Mouse (Mus musculus) spleen, adult 2 months (tissue): ENCODE measurements around the gene Elp5. TPM values are rescaled to one million over a fixed set of nuclear protein-coding genes. Genes with fewer than 3 reads are reported as not detected.

Experiments used
- DNase-seq, 2 experiments: peaks; one replicate each; pipeline versions ENCODE4 v3.0.0 to v3.0.0-alpha.2; 2012 to 2021; ENCODE audit warnings: low spot score in 2 of 2, low read depth in 1 of 2
- H3K27ac ChIP-seq: fragments of 200-500 bp; 2 replicates; pipeline ENCODE4 v1.5.1; 2012; ENCODE audit warnings: low read length, inconsistent platforms; ENCODE audit not compliant: insufficient read depth
- H3K27me3 ChIP-seq: fragments of 200-500 bp; 2 replicates; pipeline ENCODE4 v1.6.1; 2012; ENCODE audit warnings: mild to moderate bottlenecking, moderate library complexity, low read length, inconsistent platforms; ENCODE audit not compliant: control insufficient read depth, insufficient read depth
- H3K36me3 ChIP-seq: fragments of 200-500 bp; 2 replicates; pipeline ENCODE4 v1.6.1; 2012; ENCODE audit warnings: mild to moderate bottlenecking, low read length, inconsistent platforms; ENCODE audit not compliant: control insufficient read depth, insufficient read depth
- H3K4me1 ChIP-seq: fragments of 200-500 bp; 2 replicates; pipeline ENCODE4 v1.6.1; 2011; ENCODE audit warnings: inconsistent platforms; ENCODE audit not compliant: control insufficient read depth, insufficient read depth, insufficient read length
- H3K4me3 ChIP-seq: fragments of 200-500 bp; 2 replicates; pipeline ENCODE4 v1.5.1; 2011; ENCODE audit warnings: mild to moderate bottlenecking, inconsistent platforms; ENCODE audit not compliant: insufficient read depth, insufficient read length; ENCODE audit errors: extremely low read depth
- CTCF ChIP-seq: fragments of 200-500 bp; IDR thresholded peaks from 2 replicates; pipeline ENCODE4 v1.5.1; 2011; ENCODE audit warnings: mild to moderate bottlenecking, inconsistent platforms; ENCODE audit not compliant: insufficient read depth, insufficient read length, insufficient replicate concordance; ENCODE audit errors: extremely low read depth
- POLR2A ChIP-seq: fragments of 200-500 bp; IDR thresholded peaks from 2 replicates; pipeline ENCODE4 v1.6.1; 2011; ENCODE audit warnings: low read depth, low read length, inconsistent platforms
- WGBS: fragments of 180-500 bp; shearing (Covaris S2); methylation state at CpG from one replicate; pipeline ENCODE4 v1.1.7; 2018; 5-methylcytosine and 5-hydroxymethylcytosine counted together
- polyA plus RNA-seq: library from polyadenylated mRNA; depleted of rRNA; stranded (reverse); fragments of >200 nt; gene quantifications from 2 replicates; pipeline ENCODE4 v1.2.3, GENCODE M21; 2012

Gene Elp5
- polyA plus RNA-seq, 1 experiment: 32.5 TPM

DNA sequence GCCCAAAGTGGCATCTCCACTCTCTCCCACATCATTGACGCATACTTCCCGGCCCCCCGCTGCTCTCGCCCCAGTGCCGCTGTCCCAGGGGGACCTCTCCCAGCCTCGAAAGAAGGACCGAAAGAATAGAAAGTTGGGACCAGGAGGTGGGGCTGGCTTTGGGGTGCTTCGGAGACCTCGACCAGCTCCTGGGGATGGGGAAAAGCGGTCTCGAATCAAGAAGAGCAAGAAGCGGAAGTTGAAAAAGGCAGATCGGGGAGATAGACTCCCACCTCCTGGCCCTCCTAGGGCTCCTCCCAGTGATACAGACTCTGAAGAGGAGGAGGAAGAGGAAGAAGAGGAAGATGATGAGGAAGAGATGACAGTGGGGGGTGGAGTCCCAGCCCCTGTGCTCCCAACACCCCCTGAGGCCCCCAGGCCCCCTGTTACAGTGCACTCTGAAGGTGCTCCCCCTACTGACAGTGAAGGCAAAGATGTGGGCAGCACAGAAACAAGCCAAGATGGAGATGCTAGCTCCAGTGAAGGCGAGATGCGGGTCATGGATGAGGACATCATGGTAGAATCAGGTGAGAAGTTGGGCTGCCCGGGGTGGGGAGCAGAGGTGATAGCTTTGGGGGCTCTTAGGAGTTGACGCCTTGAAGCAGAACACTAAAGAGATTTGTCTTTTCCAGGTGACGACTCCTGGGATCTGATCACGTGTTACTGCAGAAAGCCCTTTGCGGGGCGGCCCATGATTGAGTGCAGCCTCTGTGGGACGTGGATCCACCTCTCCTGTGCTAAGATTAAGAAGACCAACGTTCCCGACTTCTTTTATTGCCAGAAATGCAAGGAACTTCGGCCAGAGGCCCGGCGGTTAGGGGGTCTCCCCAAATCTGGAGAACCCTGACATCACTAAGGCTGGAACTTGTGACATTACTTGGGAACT lies 16.5 kb upstream of the Elp5 start:
- Histone ChIP-seq H3K4me3 (no peak overlapping the region), H3K27ac (no peak overlapping the region), H3K27me3 (no peaks in the 10 kb centered on the region), H3K4me1 (peaks cover 9% of the 10 kb centered on the region; the same call in 1 of the 2 replicates), H3K36me3 (peaks cover 22% of the 10 kb centered on the region)
- 91% methylated on average over 27 of the region's 27 CpGs for WGBS
- TF ChIP-seq POLR2A: no peak
- no peak for TF ChIP-seq CTCF
- no peak for DNase-seq

GRCm38 (mm10) chr11:69997070-69997509 lies 14.8 kb upstream of the Elp5 start:
- TF ChIP-seq POLR2A (peak; percentile 76), CTCF (no peak)
- whole genome bisulfite sequencing: 2% methylated on average over 42 of the region's 44 CpGs
- H3K27me3 ChIP-seq: no peaks in the 10 kb centered on the region
- peaks cover 14% of the 10 kb centered on the region; the same call in 1 of the 2 replicates for H3K4me1 ChIP-seq
- H3K27ac ChIP-seq: peak overlapping the region; percentile 98
- peak overlapping the region; percentile 91 for H3K4me3 ChIP-seq
- peaks cover 30% of the 10 kb centered on the region for H3K36me3 ChIP-seq
- DNase-seq: peak in 1 of 2 experiments; percentile 91

GRCm38 (mm10) chr11:69996161-69997061 lies 14.1 kb upstream of the Elp5 start:
- TF ChIP-seq POLR2A (no peak), CTCF (no peak)
- peaks cover 30% of the 10 kb centered on the region for H3K36me3 ChIP-seq
- H3K27me3 ChIP-seq: no peaks in the 10 kb centered on the region
- DNase-seq: peak in 1 of 2 experiments; percentile 68
- WGBS: 1% methylated on average over 61 of the region's 66 CpGs
- H3K4me3 ChIP-seq: peak overlapping the region; percentile 91
- peaks cover 13% of the 10 kb centered on the region; the same call in 1 of the 2 replicates for H3K4me1 ChIP-seq
- peak overlapping the region; percentile 98 for H3K27ac ChIP-seq

GRCm38 (mm10) chr11:69995391-69995960 lies 13.2 kb upstream of the Elp5 start, which contains the start of gene Phf23:
TSS of gene Phf23 (plus strand) at chr11:69995777.
- 2% methylated on average over 36 of the region's 36 CpGs for WGBS

GRCm38 (mm10) chr11:69994401-69995090 lies 12.2 kb upstream of the Elp5 start:
- H3K36me3 ChIP-seq: peaks cover 30% of the 10 kb centered on the region

More at GRCm38 (mm10) chr11:69995391-69995960, 13.2 kb upstream of the Elp5 start, which contains the start of gene Phf23:
- Histone ChIP-seq H3K4me3 (peak within 1 kb of the TSS; percentile 91), H3K27me3 (no peaks in the 10 kb centered on the region), H3K36me3 (peaks cover 30% of the 10 kb centered on the region), H3K27ac (peak within 1 kb of the TSS; percentile 92), H3K4me1 (peaks cover 9% of the 10 kb centered on the region; the same call in 1 of the 2 replicates)
- peak; percentile 97 to 98 for DNase-seq
- TF ChIP-seq POLR2A (peak; percentile 25; the same call in 1 of the 2 replicates), CTCF (peak; percentile 11; the same call in 1 of the 2 replicates)

DNA sequence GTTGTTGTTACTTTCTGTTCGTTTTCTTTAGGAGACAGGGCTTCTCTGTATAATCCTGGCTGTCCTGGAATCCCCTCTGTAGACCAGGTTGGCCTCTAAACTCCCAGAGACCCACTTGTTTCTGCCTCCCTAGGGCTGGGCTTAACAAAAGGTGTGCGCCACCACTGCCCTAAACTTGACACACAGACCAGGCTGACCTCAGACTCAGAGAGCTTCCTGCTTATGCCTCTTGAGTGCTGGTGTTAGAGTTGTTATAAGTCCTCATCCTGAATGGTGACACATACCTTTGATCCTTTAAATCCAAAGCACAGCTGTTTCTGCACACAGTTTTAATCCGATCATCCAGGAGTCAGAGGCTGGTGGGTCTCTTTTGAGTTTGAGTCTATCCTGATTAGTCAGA lies 10.6 kb upstream of the Elp5 start:
- no peak overlapping the region for H3K27ac ChIP-seq
- peaks cover 17% of the 10 kb centered on the region for H3K36me3 ChIP-seq
- no peak for DNase-seq
- no peak for TF ChIP-seq POLR2A
- no peak for TF ChIP-seq CTCF
- H3K27me3 ChIP-seq: no peaks in the 10 kb centered on the region
- no peak overlapping the region for H3K4me3 ChIP-seq
- WGBS: 91% methylated on average over 3 of the region's 3 CpGs
- H3K4me1 ChIP-seq: peaks cover 9% of the 10 kb centered on the region; the same call in 1 of the 2 replicates

More at GRCm38 (mm10) chr11:69994401-69995090, 12.2 kb upstream of the Elp5 start:
- Histone ChIP-seq H3K27me3 (no peaks in the 10 kb centered on the region), H3K4me3 (no peak overlapping the region), H3K27ac (no peak overlapping the region), H3K4me1 (peaks cover 9% of the 10 kb centered on the region; the same call in 1 of the 2 replicates)
- 85% methylated on average over 11 of the region's 11 CpGs for WGBS
- no peak for DNase-seq
- no peak for TF ChIP-seq POLR2A
- no peak for TF ChIP-seq CTCF
